Mouse (Mus musculus) MEL (cell line): ENCODE results near the gene Man1b1. TPM values are rescaled to one million over a fixed set of nuclear protein-coding genes. Genes with fewer than 3 reads are reported as not detected.

Experiments
- DNase-seq: peaks from one replicate; pipeline ENCODE4 v3.0.0; 2011; ENCODE audit warnings: low read depth, low spot score
- H3K27ac ChIP-seq: 2 replicates; pipeline ENCODE4 v1.5.1; 2012; ENCODE audit warnings: low read depth, mild to moderate bottlenecking, control low read depth, low read length, moderate library complexity; ENCODE audit not compliant: control insufficient read depth
- H3K27me3 ChIP-seq, 2 experiments: fragments of 150-350 bp in 1 of 2; sonication (generic) in 1 of 2; 2 replicates each; pipeline ENCODE4 v1.6.1; 2012; ENCODE audit warnings: low read length in 2 of 2, mild to moderate bottlenecking in 2 of 2, improper control_type of control experiment in 1 of 2, moderate library complexity in 1 of 2; ENCODE audit not compliant: insufficient read depth in 2 of 2, control insufficient read depth in 1 of 2
- H3K36me3 ChIP-seq, 2 experiments: 2 replicates each; pipeline ENCODE4 v1.6.1; 2012 to 2014; ENCODE audit warnings: low read length in 2 of 2, improper control_type of control experiment in 1 of 2, inconsistent platforms in 1 of 2, mild to moderate bottlenecking in 1 of 2; ENCODE audit not compliant: insufficient read depth in 2 of 2, control insufficient read depth in 1 of 2
- H3K4me1 ChIP-seq, 2 experiments: fragments of 150-350 bp in 1 of 2; sonication (generic) in 1 of 2; 2 replicates each; pipeline ENCODE4 v1.6.1; 2012; ENCODE audit warnings: low read length in 2 of 2, improper control_type of control experiment in 1 of 2, mild to moderate bottlenecking in 1 of 2; ENCODE audit not compliant: insufficient read depth in 2 of 2, control insufficient read depth in 1 of 2
- H3K4me3 ChIP-seq, 2 experiments: fragments of 150-350 bp in 1 of 2; sonication (generic) in 1 of 2; 2 replicates each; pipeline ENCODE4 v1.5.1; 2012; ENCODE audit warnings: low read depth in 2 of 2, low read length in 2 of 2, mild to moderate bottlenecking in 2 of 2, moderate library complexity in 2 of 2, control low read depth in 1 of 2, improper control_type of control experiment in 1 of 2; ENCODE audit not compliant: control insufficient read depth in 1 of 2, insufficient read depth in 1 of 2
- H3K79me2 ChIP-seq: 2 replicates; pipeline ENCODE4 v1.6.1; 2012; ENCODE audit warnings: mild to moderate bottlenecking, low read length, moderate library complexity; ENCODE audit not compliant: control insufficient read depth, poor library complexity, insufficient read depth
- H3K9ac ChIP-seq: 2 replicates; pipeline ENCODE4 v1.6.1; 2012; ENCODE audit warnings: low read depth, mild to moderate bottlenecking, control low read depth, low read length, moderate library complexity; ENCODE audit not compliant: control insufficient read depth, poor library complexity, severe bottlenecking
- H3K9me3 ChIP-seq: fragments of 150-350 bp; sonication (generic); replicated peaks from 2 replicates; pipeline ENCODE4 v1.6.1; 2012; ENCODE audit warnings: mild to moderate bottlenecking, low read length, improper control_type of control experiment, moderate library complexity; ENCODE audit not compliant: insufficient read depth
- E2F4 ChIP-seq: IDR thresholded peaks from 2 replicates; pipeline ENCODE4 v1.6.1; 2011; ENCODE audit warnings: low read depth, low read length, improper control_type of control experiment, borderline replicate concordance
- ETS1 ChIP-seq: IDR thresholded peaks from 2 replicates; pipeline ENCODE4 v1.6.1; 2012; ENCODE audit warnings: low read depth, mild to moderate bottlenecking, inconsistent platforms, low read length, improper control_type of control experiment, moderate library complexity
- GABPA ChIP-seq: IDR thresholded peaks from 2 replicates; pipeline ENCODE4 v1.6.1; 2012; ENCODE audit warnings: low read depth, mild to moderate bottlenecking, inconsistent platforms, low read length, improper control_type of control experiment, moderate library complexity
- HCFC1 ChIP-seq: IDR thresholded peaks from 2 replicates; pipeline ENCODE4 v1.6.1; 2012; ENCODE audit warnings: low read depth, mild to moderate bottlenecking, inconsistent platforms, low read length, improper control_type of control experiment, moderate library complexity
- JUND ChIP-seq: IDR thresholded peaks from 2 replicates; pipeline ENCODE4 v1.6.1; 2011; ENCODE audit warnings: low read depth, mild to moderate bottlenecking, improper control_type of control experiment, low read length
- KAT2A ChIP-seq: conservative IDR thresholded peaks from 2 replicates; pipeline ENCODE4 v1.6.1; 2012; ENCODE audit warnings: low read depth, low read length, improper control_type of control experiment, inconsistent platforms
- MAFK ChIP-seq: IDR thresholded peaks from 2 replicates; pipeline ENCODE4 v1.6.1; 2011; ENCODE audit warnings: low read depth, mild to moderate bottlenecking, low read length, improper control_type of control experiment, borderline replicate concordance
- MAX ChIP-seq: IDR thresholded peaks from 2 replicates; pipeline ENCODE4 v1.6.1; 2011; ENCODE audit warnings: low read length, improper control_type of control experiment
- MAZ ChIP-seq: IDR thresholded peaks from 2 replicates; pipeline ENCODE4 v1.6.1; 2012; ENCODE audit warnings: low read depth, mild to moderate bottlenecking, inconsistent platforms, low read length, improper control_type of control experiment
- MXI1 ChIP-seq: IDR thresholded peaks from 2 replicates; pipeline ENCODE4 v1.6.1; 2011; ENCODE audit warnings: mild to moderate bottlenecking, low read depth, low read length, improper control_type of control experiment
- MYC ChIP-seq: IDR thresholded peaks from 2 replicates; pipeline ENCODE4 v1.6.1; 2011; ENCODE audit warnings: low read depth, mild to moderate bottlenecking, low read length, improper control_type of control experiment, moderate library complexity
- NELFE ChIP-seq: IDR thresholded peaks from 2 replicates; pipeline ENCODE4 v1.6.1; 2011; ENCODE audit warnings: low read depth, low read length, improper control_type of control experiment
- RAD21 ChIP-seq: IDR thresholded peaks from 2 replicates; pipeline ENCODE4 v1.6.1; 2011; ENCODE audit warnings: mild to moderate bottlenecking, low read depth, low read length, improper control_type of control experiment
- RCOR1 ChIP-seq: IDR thresholded peaks from 2 replicates; pipeline ENCODE4 v1.6.1; 2012; ENCODE audit warnings: low read depth, mild to moderate bottlenecking, inconsistent platforms, low read length, improper control_type of control experiment
- SIN3A ChIP-seq: IDR thresholded peaks from 2 replicates; pipeline ENCODE4 v1.6.1; 2012; ENCODE audit warnings: low read length, improper control_type of control experiment, inconsistent platforms
- SMC3 ChIP-seq: IDR thresholded peaks from 2 replicates; pipeline ENCODE4 v1.6.1; 2011; ENCODE audit warnings: low read depth, low read length, improper control_type of control experiment
- TAL1 ChIP-seq: IDR thresholded peaks from 2 replicates; pipeline ENCODE4 v1.6.1; 2012; ENCODE audit warnings: mild to moderate bottlenecking, inconsistent platforms, low read length, moderate library complexity, mixed read lengths
- TCF12 ChIP-seq: IDR thresholded peaks from 2 replicates; pipeline ENCODE4 v1.6.1; 2014; ENCODE audit warnings: low read depth, mild to moderate bottlenecking, inconsistent platforms, low read length, improper control_type of control experiment, moderate library complexity
- USF2 ChIP-seq, 2 experiments: IDR thresholded peaks; 2 replicates each; pipeline ENCODE4 v1.6.1; 2011 to 2012; ENCODE audit warnings: improper control_type of control experiment in 2 of 2, low read length in 2 of 2, borderline replicate concordance in 1 of 2, inconsistent platforms in 1 of 2, low read depth in 1 of 2, mild to moderate bottlenecking in 1 of 2; ENCODE audit not compliant: insufficient read depth in 1 of 2
- ZC3H11A ChIP-seq: IDR thresholded peaks from 2 replicates; pipeline ENCODE4 v1.6.1; 2012; ENCODE audit warnings: low read depth, mild to moderate bottlenecking, inconsistent platforms, low read length, improper control_type of control experiment
- ZKSCAN1 ChIP-seq: IDR thresholded peaks from 2 replicates; pipeline ENCODE4 v1.6.1; 2012; ENCODE audit warnings: low read depth, mild to moderate bottlenecking, inconsistent platforms, low read length, improper control_type of control experiment, moderate library complexity
- ZMIZ1 ChIP-seq: IDR thresholded peaks from 2 replicates; pipeline ENCODE4 v1.6.1; 2012; ENCODE audit warnings: low read depth, mild to moderate bottlenecking, inconsistent platforms, low read length, improper control_type of control experiment, moderate library complexity
- ZNF384 ChIP-seq: IDR thresholded peaks from 2 replicates; pipeline ENCODE4 v1.6.1; 2012; ENCODE audit warnings: low read depth, mild to moderate bottlenecking, inconsistent platforms, low read length, improper control_type of control experiment
- polyA plus RNA-seq, 2 experiments: library from polyadenylated mRNA; stranded (reverse) in 1 of 2; unstranded in 1 of 2; fragments of >175 nt in 1 of 2; fragments of >200 nt in 1 of 2; gene quantifications; 2 replicates each; pipeline versions ENCODE4 v1.2.1 to v1.2.4; 2012; ENCODE audit warnings: low replicate concordance in 2 of 2, low read depth in 1 of 2; ENCODE audit not compliant: insufficient read length in 2 of 2, insufficient read depth in 1 of 2, missing spikeins in 1 of 2
- total RNA-seq: library from RNA; depleted of rRNA; stranded (reverse); fragments of 300-350 nt; gene quantifications from 2 replicates; pipeline ENCODE4 v1.2.3, GENCODE M21; 2012

Gene Man1b1
- total and polyA plus RNA-seq, 3 experiments, result 49.6 to 50.1 TPM; not detected in 1

DNA sequence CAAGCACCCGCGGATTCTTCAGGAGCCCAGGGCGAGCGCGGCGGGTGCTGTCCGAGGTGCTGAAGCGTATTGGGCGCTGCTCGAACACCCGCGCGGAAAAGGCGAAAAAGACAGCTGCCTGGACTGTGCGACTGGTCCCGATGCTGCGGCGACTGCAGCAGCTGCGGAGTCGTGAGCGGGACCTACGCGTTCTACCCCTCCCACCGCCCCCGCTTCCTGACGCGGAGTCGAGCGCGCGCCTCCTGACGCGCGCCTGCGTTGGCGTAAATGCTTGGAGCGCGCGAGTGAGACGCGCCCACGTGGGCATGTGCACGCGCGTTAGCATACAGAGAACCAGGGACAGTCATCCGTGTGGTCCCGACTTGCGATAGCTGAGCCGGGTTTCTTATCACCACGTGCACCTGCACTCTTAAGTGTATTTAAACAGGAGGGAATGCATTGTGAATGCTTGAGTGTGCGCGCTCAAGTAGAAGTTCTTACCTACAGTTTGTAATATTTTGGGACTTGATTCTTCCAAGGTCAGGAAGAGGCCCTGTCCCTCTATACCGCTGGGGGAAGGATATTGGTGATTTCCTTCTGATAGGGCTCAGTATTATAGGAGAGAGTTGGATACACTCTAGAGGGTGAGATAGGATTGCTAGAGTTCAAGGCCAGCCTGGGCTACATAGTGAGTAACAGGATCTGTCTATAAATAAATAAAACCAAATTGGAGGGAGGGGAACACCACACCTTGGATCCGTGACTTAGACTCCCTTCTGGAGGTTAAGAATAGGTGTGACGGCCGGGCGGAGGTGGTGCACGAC is 13.0 kb upstream of the Man1b1 start, which contains the start of gene Grin1 (continued):
- TF ChIP-seq MXI1 (no peak), ZKSCAN1 (no peak)

DNA sequence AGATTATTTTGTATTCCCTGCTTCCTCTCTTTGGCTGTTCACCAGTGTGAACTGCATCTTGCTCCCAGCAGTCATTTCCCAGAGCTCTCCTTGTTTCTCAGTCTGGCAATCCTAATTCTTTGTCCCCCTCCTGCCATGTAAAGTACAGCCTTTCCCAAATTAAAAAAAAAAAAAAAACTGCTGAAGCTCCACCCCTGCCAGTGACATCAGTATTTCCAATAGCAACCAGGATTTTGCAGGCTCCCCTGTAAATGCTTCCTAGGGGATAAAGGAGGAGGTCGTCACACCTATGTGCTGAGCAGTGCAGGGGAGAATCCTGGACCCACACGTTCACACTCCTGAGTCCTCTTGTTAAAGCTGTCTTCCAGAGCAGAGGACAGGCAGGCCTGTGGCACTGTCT is 12.1 kb upstream of the Man1b1 start:
- no peak for DNase-seq
- TF ChIP-seq ZNF384, result peak; percentile 53; the same call in 1 of the 2 replicates
- no peak for TF ChIP-seq KAT2A
- Histone ChIP-seq H3K79me2 (no peaks in the 10 kb centered on the region), H3K27ac (no peak overlapping the region), H3K27me3 (no peaks in the 10 kb centered on the region), H3K9me3 (no peaks in the 10 kb centered on the region), H3K4me1 (peaks cover 2 to 14% of the 10 kb centered on the region in 2 experiments; a peak in 3 of 4 replicates), H3K9ac (no peak overlapping the region), H3K36me3 (peaks cover 0 to 14% of the 10 kb centered on the region in 2 experiments; a peak in 2 of 4 replicates), H3K4me3 (no peak overlapping the region)

GRCm38 (mm10) chr2:25326036-25326435 is 6.1 kb upstream of the Man1b1 start:
- no peak for TF ChIP-seq TAL1
- TF ChIP-seq TCF12, result no peak
- TF ChIP-seq ZC3H11A, result no peak
- TF ChIP-seq USF2 (IDR thresholded peaks at IDR 0.05; ENCODE audit: borderline replicate concordance in 1 of 2, insufficient read depth in 1 of 2, low read depth in 1 of 2, low read length in 2 of 2), result no peak
- no peak for TF ChIP-seq MAX
- no peak for TF ChIP-seq HCFC1
- TF ChIP-seq RAD21, result no peak
- no peak for TF ChIP-seq NELFE
- no peak for TF ChIP-seq ETS1
- TF ChIP-seq GABPA, result no peak
- TF ChIP-seq ZMIZ1, result no peak
- TF ChIP-seq SIN3A, result no peak
- TF ChIP-seq JUND, result no peak
- no peak for TF ChIP-seq MAFK
- TF ChIP-seq E2F4, result no peak
- no peak for TF ChIP-seq MAZ
- no peak for TF ChIP-seq MYC
- no peak for TF ChIP-seq SMC3
- no peak for TF ChIP-seq RCOR1
- Histone ChIP-seq H3K27me3 (no peaks in the 10 kb centered on the region), H3K4me1 (peaks cover 2 to 19% of the 10 kb centered on the region in 2 experiments; a peak in 3 of 4 replicates), H3K27ac (no peak overlapping the region), H3K79me2 (no peaks in the 10 kb centered on the region), H3K9ac (no peak overlapping the region), H3K36me3 (peaks cover 0 to 14% of the 10 kb centered on the region in 2 experiments; a peak in 2 of 4 replicates), H3K9me3 (no peaks in the 10 kb centered on the region), H3K4me3 (no peak overlapping the region)
- no peak for DNase-seq
